Mouse (Mus musculus): ENCODE data around the gene Gucy2e.

Gene Gucy2e

DNA sequence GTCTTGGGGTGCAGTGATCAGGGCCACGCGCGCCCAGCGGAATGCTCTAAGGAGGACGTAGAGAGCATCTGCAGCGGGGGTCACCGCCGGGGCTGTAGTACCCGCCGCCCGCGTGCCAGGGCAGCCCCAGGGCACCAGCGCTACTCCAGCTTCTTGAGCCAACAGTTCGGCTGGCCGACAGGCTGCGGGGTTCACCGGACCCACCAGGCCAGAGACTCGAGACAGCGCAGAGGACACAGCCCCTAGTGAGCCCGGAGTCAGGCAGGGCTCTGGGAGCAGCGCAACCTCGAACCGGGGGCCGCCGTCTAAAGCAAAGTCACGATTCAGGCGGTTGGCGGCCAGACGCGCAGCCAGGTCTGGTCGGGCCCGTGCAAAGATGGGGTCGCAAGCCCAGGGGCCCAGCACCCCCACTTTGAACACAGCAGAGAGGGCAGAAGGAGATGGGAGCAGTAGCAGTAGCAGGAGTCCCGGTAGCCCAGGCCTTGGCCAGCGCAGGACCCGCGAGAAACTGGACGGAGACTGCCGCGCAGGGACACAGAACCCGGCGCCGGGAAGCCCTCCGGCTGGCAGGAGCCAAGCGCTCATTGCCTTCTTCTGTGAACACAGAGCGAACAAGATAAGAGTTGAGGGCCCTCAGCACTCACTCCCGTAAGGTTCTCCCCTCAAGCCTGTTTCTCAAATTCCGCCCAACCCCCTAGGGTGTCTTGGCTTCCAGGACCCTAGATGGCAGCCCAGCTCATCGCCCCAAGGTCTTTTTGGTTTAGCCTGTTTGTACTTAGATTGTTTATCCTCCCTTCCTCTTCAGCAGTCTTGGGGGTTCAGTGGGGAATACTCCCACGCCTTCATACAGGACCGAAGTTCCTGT, 543 bp downstream of the Gucy2e start:
- no peak for DNase-seq (ENCODE audit: low spot score in 2 of 2)

- peak; percentile 63 to 73 for DNase-seq (ENCODE audit: low spot score in 2 of 2)
These were observed 1.4 kb downstream of the Gucy2e start for GRCm38 (mm10) chr11:69235285-69236060.

DNA sequence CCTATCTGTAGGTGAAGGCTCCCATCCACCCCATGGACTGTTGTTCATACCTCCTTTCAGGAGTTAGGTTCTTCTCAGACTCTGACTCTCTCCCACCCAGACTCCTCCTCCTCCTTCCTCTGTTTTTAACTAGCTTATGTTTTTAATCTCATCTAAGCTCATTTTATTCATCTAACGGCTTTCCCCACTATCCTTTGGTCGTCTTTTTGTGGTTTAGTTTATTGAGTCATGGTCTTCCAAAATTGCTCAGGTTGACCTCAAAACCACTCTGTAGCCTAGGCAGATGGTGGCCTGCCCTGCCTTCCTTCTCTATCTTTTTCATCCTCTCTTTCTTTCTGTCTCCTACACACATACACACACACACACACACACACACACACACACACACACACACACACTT, 3.7 kb downstream of the Gucy2e start:
- DNase-seq (ENCODE audit: low spot score in 2 of 2) = no peak

DNA sequence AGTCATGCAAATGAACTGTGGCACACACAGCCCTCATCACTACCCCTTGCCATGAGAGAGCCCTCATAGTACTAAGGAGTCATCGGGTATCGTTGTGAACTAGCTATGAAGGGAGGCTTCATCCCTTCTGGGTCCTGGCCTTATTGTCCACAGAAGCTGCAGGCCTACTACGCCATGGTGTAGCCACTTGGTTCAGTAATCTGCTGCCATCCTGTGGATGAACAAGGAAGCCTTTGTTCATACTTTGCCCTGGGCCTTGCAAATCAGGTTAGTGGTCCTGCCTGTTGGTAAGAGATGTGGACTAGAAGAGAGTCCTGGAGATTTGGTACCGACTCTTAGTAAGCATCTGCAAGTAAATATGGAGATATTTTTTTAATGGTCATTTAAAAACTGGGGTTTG, 6.4 kb downstream of the Gucy2e start:
- no peak for DNase-seq (ENCODE audit: low spot score in 2 of 2)

DNA sequence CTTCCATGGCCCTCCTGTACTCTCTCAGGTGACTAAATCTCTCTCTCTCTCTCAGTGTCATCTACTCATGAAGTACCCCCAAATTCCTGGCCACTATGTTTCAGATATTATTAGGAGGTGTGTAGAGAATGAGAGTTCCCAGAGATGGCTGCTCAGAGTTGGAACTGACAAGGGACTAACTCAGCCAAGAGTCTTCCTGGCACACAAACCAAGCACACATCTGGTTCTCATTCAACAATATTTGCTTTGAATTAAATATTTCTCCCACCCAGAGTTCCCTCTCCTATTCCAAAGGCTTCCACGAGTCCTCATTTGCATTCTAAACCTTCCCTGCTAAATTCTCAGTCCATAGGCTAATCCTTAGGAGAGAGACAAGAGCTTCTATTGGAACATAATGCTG, 11.1 kb downstream of the Gucy2e start:
- DNase-seq (ENCODE audit: low spot score in 2 of 2) = no peak

DNA sequence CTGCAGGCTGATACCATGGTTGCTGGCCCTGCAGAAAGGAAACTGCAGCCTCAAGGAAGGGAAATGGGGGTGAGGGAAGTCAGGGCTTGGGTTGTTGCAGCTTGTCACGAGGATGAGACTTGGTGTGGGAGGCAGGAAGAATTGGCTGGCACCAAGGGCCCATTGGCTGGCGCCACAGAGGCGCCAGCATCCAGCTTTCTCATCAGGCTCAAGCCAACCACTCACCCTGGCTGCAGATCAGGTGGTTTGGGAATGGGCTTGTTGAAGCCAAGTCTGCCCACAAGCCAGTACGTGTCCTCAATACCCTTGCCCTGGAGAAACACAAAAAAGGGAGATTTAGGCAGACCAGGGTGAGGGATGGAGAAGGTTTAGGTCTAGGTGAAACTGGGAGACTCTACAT, 13.7 kb downstream of the Gucy2e start:
- no peak for DNase-seq (ENCODE audit: low spot score in 2 of 2)

GRCm38 (mm10) chr11:69221070-69221469, 15.8 kb downstream of the Gucy2e start:
- no peak for DNase-seq (ENCODE audit: low spot score in 2 of 2)

DNA sequence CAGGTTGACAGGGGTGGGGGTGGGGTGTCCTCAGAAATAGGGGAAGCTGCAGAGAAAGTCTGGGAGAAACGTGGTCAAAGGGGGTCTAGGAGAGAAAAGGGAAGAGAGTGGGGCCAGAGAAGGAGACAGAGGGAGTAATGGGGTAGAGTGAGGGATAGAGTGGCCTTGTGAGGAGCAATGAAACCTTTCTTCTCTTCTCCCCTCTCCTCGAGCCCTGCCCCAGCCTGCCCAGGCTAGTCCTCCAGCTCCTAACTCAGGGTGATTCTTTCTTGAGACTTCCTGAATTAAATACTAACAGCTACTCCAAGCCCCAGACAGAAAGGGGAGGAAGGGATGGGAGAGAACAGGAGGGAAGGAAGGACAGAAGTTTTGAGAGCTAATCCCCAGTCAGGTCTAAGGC, 18.2 kb downstream of the Gucy2e start:
- DNase-seq (ENCODE audit: low spot score in 2 of 2) = no peak

GRCm38 (mm10) chr11:69217411-69217810, 19.4 kb downstream of the Gucy2e start:
- no peak for DNase-seq (ENCODE audit: low spot score in 2 of 2)

- DNase-seq (ENCODE audit: low spot score in 2 of 2) = no peak
These were observed 25.4 kb downstream of the Gucy2e start for GRCm38 (mm10) chr11:69211431-69211830.

DNA sequence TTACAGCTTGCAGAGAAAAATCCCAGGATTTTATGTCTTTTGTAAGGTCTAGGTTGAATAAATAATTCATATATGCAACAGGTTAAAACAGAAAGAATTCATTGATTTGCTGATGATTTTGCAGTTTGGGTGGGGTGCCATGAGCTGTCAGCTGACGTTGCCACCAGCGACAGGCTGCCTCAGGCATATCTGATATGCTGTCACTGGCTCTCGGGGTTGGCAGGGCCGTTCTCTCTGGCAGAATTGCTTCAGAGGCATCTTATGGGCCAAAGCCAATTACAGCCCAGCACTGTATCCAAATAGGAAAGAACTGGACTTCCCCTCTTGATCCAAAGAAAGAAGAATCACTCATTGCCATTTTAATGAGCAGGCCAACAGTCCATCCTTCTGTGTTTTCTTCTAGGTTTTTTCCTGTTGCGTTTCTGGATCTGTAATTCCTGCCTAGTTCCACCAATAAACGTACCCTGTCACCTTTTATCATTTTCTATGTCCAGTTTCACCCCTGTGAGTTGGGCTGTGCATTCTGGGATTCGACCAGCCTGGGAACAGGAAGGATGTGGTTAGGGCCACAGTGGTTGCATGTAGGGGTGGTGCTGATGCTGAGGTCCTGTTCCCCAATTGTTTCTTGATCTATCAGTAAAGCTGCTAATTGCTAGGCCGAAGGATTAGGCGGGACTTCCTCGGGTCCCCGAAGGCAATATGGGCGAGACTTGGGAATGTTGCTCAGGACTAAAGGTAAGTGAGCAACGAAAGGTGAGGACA, 34.2 kb downstream of the Gucy2e start:
- DNase-seq (ENCODE audit: low spot score in 2 of 2) = no peak

GRCm38 (mm10) chr11:69200231-69200630, 36.6 kb downstream of the Gucy2e start:
- no peak for DNase-seq (ENCODE audit: low spot score in 2 of 2)

- DNase-seq (ENCODE audit: low spot score in 2 of 2) = no peak
These were observed 37.6 kb downstream of the Gucy2e start for GRCm38 (mm10) chr11:69199251-69199650.

GRCm38 (mm10) chr11:69197743-69198142, 39.1 kb downstream of the Gucy2e start, which contains the start of gene Alox8:
TSS of gene Alox8 (minus strand) at chr11:69197843.
- DNase-seq (ENCODE audit: low spot score in 2 of 2) = no peak

GRCm38 (mm10) chr11:69197194-69197593, 39.6 kb downstream of the Gucy2e start:
- DNase-seq (ENCODE audit: low spot score in 2 of 2) = no peak

GRCm38 (mm10) chr11:69196766-69197165, 40.1 kb downstream of the Gucy2e start:
- DNase-seq (ENCODE audit: low spot score in 2 of 2) = no peak

- DNase-seq (ENCODE audit: low spot score in 2 of 2) = no peak
These were observed 44.0 kb downstream of the Gucy2e start for GRCm38 (mm10) chr11:69192840-69193239.

DNA sequence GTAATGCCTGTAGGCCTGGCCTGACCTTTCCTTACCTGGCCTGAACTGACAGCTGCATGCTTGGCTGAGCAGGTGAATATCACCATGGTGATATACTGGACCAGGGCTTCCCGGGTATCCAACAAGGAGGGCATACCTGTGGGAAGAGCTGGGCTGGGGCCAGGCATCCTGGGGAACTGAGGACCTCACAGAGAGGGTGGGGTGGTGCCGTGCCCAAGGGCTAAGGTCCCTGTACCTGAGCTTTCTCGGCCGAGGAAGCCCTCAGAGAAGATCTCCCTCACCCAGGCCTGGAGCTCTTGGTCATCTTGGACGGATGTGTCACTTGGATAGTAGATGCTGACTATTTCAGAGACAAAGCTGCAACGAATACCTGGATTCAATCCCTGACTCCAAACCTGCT, 50.9 kb downstream of the Gucy2e start:
- no peak for DNase-seq (ENCODE audit: low spot score in 2 of 2)

GRCm38 (mm10) chr11:69185031-69185430, 51.8 kb downstream of the Gucy2e start:
- DNase-seq (ENCODE audit: low spot score in 2 of 2) = no peak

DNA sequence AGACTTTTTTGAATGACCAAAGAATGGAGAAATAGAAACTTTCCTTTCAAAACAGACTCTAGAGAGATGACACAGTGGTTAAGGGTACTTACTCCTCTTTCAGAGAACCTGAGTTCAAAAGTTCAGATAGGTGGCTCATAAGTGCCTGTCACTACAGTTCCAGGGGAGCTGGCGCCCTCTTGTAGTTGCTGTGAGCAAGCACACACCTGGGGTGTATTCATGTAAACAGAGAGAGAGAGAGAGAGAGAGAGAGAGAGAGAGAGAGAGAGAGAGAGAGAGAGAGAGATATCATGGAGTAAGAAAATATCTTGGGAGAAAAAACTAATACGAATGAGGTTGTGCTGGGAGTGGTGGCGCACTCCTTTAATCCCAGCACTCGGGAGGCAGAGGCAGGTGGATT, 56.7 kb downstream of the Gucy2e start:
- no peak for DNase-seq (ENCODE audit: low spot score in 2 of 2)

DNA sequence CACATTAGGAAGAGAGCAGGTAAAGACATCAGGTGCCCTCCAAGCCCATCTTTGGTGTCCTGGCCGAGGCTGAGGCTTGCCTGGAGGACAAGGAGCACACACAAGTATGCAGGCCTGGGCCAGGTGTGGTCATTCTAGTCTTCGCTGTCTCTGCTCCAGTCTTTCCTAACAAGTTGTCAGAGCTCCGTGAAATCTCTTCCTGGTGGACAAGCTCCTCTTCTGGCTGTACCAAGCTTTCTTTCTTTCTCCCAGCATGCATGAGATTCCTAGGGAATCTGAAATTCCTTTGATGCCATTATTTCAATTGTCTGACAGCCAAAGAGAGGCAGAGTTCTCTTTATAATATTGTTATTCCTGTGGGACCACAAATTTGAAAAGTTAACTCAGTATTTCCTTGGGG, 57.3 kb downstream of the Gucy2e start:
- DNase-seq (ENCODE audit: low spot score in 2 of 2) = no peak

DNA sequence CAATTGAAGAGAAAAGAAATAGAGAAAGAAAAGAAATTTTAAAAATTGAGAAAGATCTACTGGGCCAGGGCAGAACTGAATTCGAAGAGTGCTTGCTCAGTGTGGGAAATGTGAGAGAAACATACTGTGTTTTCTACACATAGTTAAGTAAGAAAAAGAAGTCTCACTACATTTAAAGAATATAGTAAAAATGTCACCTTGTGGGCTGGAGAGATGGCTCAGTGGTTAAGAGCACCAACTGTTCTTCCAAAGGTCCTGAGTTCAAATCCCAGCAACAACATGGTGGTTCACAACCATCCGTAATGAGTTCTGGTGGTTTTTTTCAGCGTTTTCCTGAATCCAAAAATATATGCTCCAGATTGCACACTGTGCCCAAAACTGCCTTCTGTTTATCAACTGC, 58.3 kb downstream of the Gucy2e start:
- no peak for DNase-seq (ENCODE audit: low spot score in 2 of 2)

Measured in spleen, postnatal 4 days (tissue).